Mouse (Mus musculus): ENCODE measurements around the gene Gm45753. TPM values are rescaled to one million over a fixed set of nuclear protein-coding genes. Genes with fewer than 3 reads are reported as not detected.
A peak's percentile ranks its signal among the peaks of the same experiment; 100 is the strongest.

The Gm45753 gene
- polyA plus RNA-seq, 1 experiment from 2014 or later = not detected

- WGBS = 63% methylated on average over 7 of the region's 7 CpGs
- DNase-seq (ENCODE audit: low spot score) (no peak), ATAC-seq (replicated peaks; ENCODE audit: low FRiP score, low TSS enrichment, low read depth) (no peak)
- Histone ChIP-seq H3K4me2 (ENCODE audit: low read length) (no peak overlapping the region), H3K27ac (ENCODE audit: low read depth) (no peak overlapping the region), H3K9ac (ENCODE audit: low read length) (no peak overlapping the region), H3K36me3 (ENCODE audit: control insufficient read depth, insufficient read depth, low read length) (no peaks in the 10 kb centered on the region), H3K4me1 (replicated peaks; ENCODE audit: control insufficient read depth, insufficient read depth, low read length) (no peaks in the 10 kb centered on the region), H3K9me3 (ENCODE audit: control insufficient read depth, low read length) (no peaks in the 10 kb centered on the region), H3K27me3 (replicated peaks; ENCODE audit: control insufficient read depth, insufficient read depth, low read length) (no peaks in the 10 kb centered on the region), H3K4me3 (ENCODE audit: low read depth, low read length) (no peak overlapping the region)
Observed at GRCm38 (mm10) chr8:45246307-45246706, 62.0 kb downstream of the Gm45753 start.

GRCm38 (mm10) chr8:45239363-45239762, 68.9 kb downstream of the Gm45753 start:
- Histone ChIP-seq H3K36me3 (ENCODE audit: control insufficient read depth, insufficient read depth, low read length) (no peaks in the 10 kb centered on the region), H3K27me3 (replicated peaks; ENCODE audit: control insufficient read depth, insufficient read depth, low read length) (no peaks in the 10 kb centered on the region), H3K27ac (ENCODE audit: low read depth) (no peak overlapping the region), H3K4me2 (ENCODE audit: low read length) (no peak overlapping the region), H3K9ac (ENCODE audit: low read length) (no peak overlapping the region), H3K4me1 (replicated peaks; ENCODE audit: control insufficient read depth, insufficient read depth, low read length) (no peaks in the 10 kb centered on the region), H3K4me3 (ENCODE audit: low read depth, low read length) (no peak overlapping the region), H3K9me3 (ENCODE audit: control insufficient read depth, low read length) (no peaks in the 10 kb centered on the region)
- ATAC-seq (replicated peaks; ENCODE audit: low FRiP score, low TSS enrichment, low read depth) = no peak
- WGBS = 63% methylated on average over 8 of the region's 8 CpGs
- DNase-seq (ENCODE audit: low spot score) = no peak

- DNase-seq (ENCODE audit: low spot score) = no peak
- H3K9me3 ChIP-seq (ENCODE audit: control insufficient read depth, low read length) = no peaks in the 10 kb centered on the region
- H3K27me3 ChIP-seq (replicated peaks; ENCODE audit: control insufficient read depth, insufficient read depth, low read length) = no peaks in the 10 kb centered on the region
- no peak overlapping the region for H3K4me3 ChIP-seq (ENCODE audit: low read depth, low read length)
- H3K4me1 ChIP-seq (replicated peaks; ENCODE audit: control insufficient read depth, insufficient read depth, low read length) = no peaks in the 10 kb centered on the region
- no peak overlapping the region for H3K27ac ChIP-seq (ENCODE audit: low read depth)
- no peak overlapping the region for H3K9ac ChIP-seq (ENCODE audit: low read length)
- no peak for ATAC-seq (replicated peaks; ENCODE audit: low FRiP score, low TSS enrichment, low read depth)
- H3K4me2 ChIP-seq (ENCODE audit: low read length) = no peak overlapping the region
- no peaks in the 10 kb centered on the region for H3K36me3 ChIP-seq (ENCODE audit: control insufficient read depth, insufficient read depth, low read length)
- 27% methylated on average over 3 of the region's 3 CpGs for WGBS
Observed at GRCm38 (mm10) chr8:45238282-45238681, 70.0 kb downstream of the Gm45753 start.

GRCm38 (mm10) chr8:45236164-45236912, 71.9 kb downstream of the Gm45753 start:
- DNase-seq (ENCODE audit: low spot score) = peak; percentile 70
- no peak overlapping the region for H3K9ac ChIP-seq (ENCODE audit: low read length)
- H3K27me3 ChIP-seq (replicated peaks; ENCODE audit: control insufficient read depth, insufficient read depth, low read length) = no peaks in the 10 kb centered on the region
- no peak overlapping the region for H3K4me3 ChIP-seq (ENCODE audit: low read depth, low read length)
- H3K9me3 ChIP-seq (ENCODE audit: control insufficient read depth, low read length) = no peaks in the 10 kb centered on the region
- H3K36me3 ChIP-seq (ENCODE audit: control insufficient read depth, insufficient read depth, low read length) = no peaks in the 10 kb centered on the region
- 0 out of 2 replicates have a peak overlapping the region, but pooled peaks have one; percentile 5 for H3K4me2 ChIP-seq (ENCODE audit: low read length)
- ATAC-seq (replicated peaks; ENCODE audit: low FRiP score, low TSS enrichment, low read depth) = peak; percentile 51
- H3K4me1 ChIP-seq (replicated peaks; ENCODE audit: control insufficient read depth, insufficient read depth, low read length) = no peaks in the 10 kb centered on the region
- H3K27ac ChIP-seq (ENCODE audit: low read depth) = no peak overlapping the region
- 18% methylated on average over 14 of the region's 14 CpGs for WGBS

GRCm38 (mm10) chr8:45235228-45235627, 73.0 kb downstream of the Gm45753 start:
- ATAC-seq (replicated peaks; ENCODE audit: low FRiP score, low TSS enrichment, low read depth) (no peak), DNase-seq (ENCODE audit: low spot score) (no peak)
- no peak overlapping the region for H3K4me3 ChIP-seq (ENCODE audit: low read depth, low read length)
- H3K4me2 ChIP-seq (ENCODE audit: low read length) = no peak overlapping the region
- H3K36me3 ChIP-seq (ENCODE audit: control insufficient read depth, insufficient read depth, low read length) = no peaks in the 10 kb centered on the region
- 83% methylated on average over 6 of the region's 6 CpGs for WGBS
- H3K9ac ChIP-seq (ENCODE audit: low read length) = no peak overlapping the region
- H3K27ac ChIP-seq (ENCODE audit: low read depth) = no peak overlapping the region
- H3K9me3 ChIP-seq (ENCODE audit: control insufficient read depth, low read length) = no peaks in the 10 kb centered on the region
- no peaks in the 10 kb centered on the region for H3K4me1 ChIP-seq (replicated peaks; ENCODE audit: control insufficient read depth, insufficient read depth, low read length)
- no peaks in the 10 kb centered on the region for H3K27me3 ChIP-seq (replicated peaks; ENCODE audit: control insufficient read depth, insufficient read depth, low read length)

- Histone ChIP-seq H3K27me3 (replicated peaks; ENCODE audit: control insufficient read depth, insufficient read depth, low read length) (no peaks in the 10 kb centered on the region), H3K36me3 (ENCODE audit: control insufficient read depth, insufficient read depth, low read length) (no peaks in the 10 kb centered on the region), H3K4me2 (ENCODE audit: low read length) (no peak overlapping the region), H3K27ac (ENCODE audit: low read depth) (no peak overlapping the region), H3K9me3 (ENCODE audit: control insufficient read depth, low read length) (no peaks in the 10 kb centered on the region), H3K4me3 (ENCODE audit: low read depth, low read length) (no peak overlapping the region), H3K9ac (ENCODE audit: low read length) (no peak overlapping the region), H3K4me1 (replicated peaks; ENCODE audit: control insufficient read depth, insufficient read depth, low read length) (no peaks in the 10 kb centered on the region)
- WGBS = 63% methylated on average over 3 of the region's 3 CpGs
- DNase-seq (ENCODE audit: low spot score) (no peak), ATAC-seq (replicated peaks; ENCODE audit: low FRiP score, low TSS enrichment, low read depth) (no peak)
Observed at GRCm38 (mm10) chr8:45233256-45233655, 75.0 kb downstream of the Gm45753 start.

Other genes starting within 250 kb of the Gm45753 start
- gene Mtnr1a, start 239.3 kb downstream of the Gm45753 start, polyA plus RNA-seq (2014; fragmentation: Nextera tagmentation; extraction: Ambion mirVana) = 0.11 and 0.15 TPM in 2 replicates
- not detected in 2 replicates for gene F11, start 46.4 kb downstream of the Gm45753 start, polyA plus RNA-seq (2014; fragmentation: Nextera tagmentation; extraction: Ambion mirVana)
- gene Klkb1, start 13.6 kb downstream of the Gm45753 start, polyA plus RNA-seq (2014; fragmentation: Nextera tagmentation; extraction: Ambion mirVana) = not detected in 2 replicates
- 1.4 and 1.6 TPM in 2 replicates for gene Cyp4v3, start 24.8 kb upstream of the Gm45753 start, polyA plus RNA-seq (2014; fragmentation: Nextera tagmentation; extraction: Ambion mirVana)
- gene Fam149a, start 73.8 kb upstream of the Gm45753 start, polyA plus RNA-seq (2014; fragmentation: Nextera tagmentation; extraction: Ambion mirVana) = 12.5 and 15.8 TPM in 2 replicates
- gene Tlr3, start 102.6 kb upstream of the Gm45753 start, polyA plus RNA-seq (2014; fragmentation: Nextera tagmentation; extraction: Ambion mirVana) = 1.2 and 2.4 TPM in 2 replicates
- gene Sorbs2, start 199.3 kb upstream of the Gm45753 start, polyA plus RNA-seq (2014; fragmentation: Nextera tagmentation; extraction: Ambion mirVana) = 31.4 and 34.5 TPM in 2 replicates